Mouse (Mus musculus) thymus, adult 2 months (tissue): ENCODE results near the gene Slc5a6.
"Not testable (repeated sequence)": the region's sequence is repeated elsewhere in the genome, so short reads cannot be mapped to it uniquely, and the experiment has no call there.

ENCODE experiments used
- CTCF ChIP-seq: fragments of 200-500 bp; IDR thresholded peaks from 2 replicates; pipeline ENCODE4 v1.5.1; 2012; ENCODE audit warnings: mild to moderate bottlenecking, control low read depth, low read length, moderate library complexity, borderline replicate concordance; ENCODE audit not compliant: control insufficient read depth, poor library complexity, insufficient read depth; ENCODE audit errors: extremely low read depth
- POLR2A ChIP-seq: fragments of 200-500 bp; IDR thresholded peaks from 2 replicates; pipeline ENCODE4 v1.6.1; 2012; ENCODE audit warnings: mild to moderate bottlenecking, low read length, control low read depth, moderate library complexity; ENCODE audit not compliant: control insufficient read depth, poor library complexity, insufficient read depth; ENCODE audit errors: extremely low read depth

DNA sequence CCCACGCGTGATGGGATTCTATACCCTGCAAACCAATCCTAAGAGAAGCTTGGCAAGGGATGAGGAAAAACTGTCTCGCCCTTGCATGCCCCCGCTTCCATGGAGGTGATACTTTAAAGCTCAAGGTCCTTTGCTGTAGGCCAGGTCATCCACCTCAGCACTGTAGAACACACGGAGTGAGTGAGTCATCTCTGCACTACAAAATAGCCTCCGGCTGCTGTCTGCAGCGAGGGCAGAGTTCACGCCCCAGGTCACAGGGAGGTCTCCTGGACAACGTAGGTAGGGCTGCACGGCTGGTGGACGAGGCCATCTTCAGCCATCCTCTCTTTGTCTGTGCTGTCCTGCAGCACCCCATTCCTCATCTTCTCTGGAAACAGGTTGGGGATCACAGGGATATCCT, 12.2 kb downstream of the Slc5a6 start:
- TF ChIP-seq POLR2A, CTCF: not testable (repeated sequence)
